Mouse (Mus musculus) midbrain, embryonic 11.5 days (tissue): ENCODE data around the gene St6galnac3. TPM values are rescaled to one million over a fixed set of nuclear protein-coding genes. Genes with fewer than 3 reads are reported as not detected.

Source experiments
- ATAC-seq: fragments of 200-750 bp; cut with Nextera tagmentation; 2 replicates; pipeline ENCODE4 v1.8.0; 2017; ENCODE audit warnings: moderate TSS enrichment, moderate library complexity; ENCODE audit not compliant: low FRiP score
- DNase-seq: peaks from one replicate; pipeline ENCODE4 v3.0.0; 2015; ENCODE audit warnings: low spot score; ENCODE audit errors: missing footprints
- H3K27ac ChIP-seq: fragments of 300-500 bp; sonication (generic); 2 replicates; pipeline ENCODE4 v1.5.1; 2014; ENCODE audit warnings: low read depth, low read length
- H3K27me3 ChIP-seq: fragments of 300-500 bp; sonication (generic); 2 replicates; pipeline ENCODE4 v1.6.1; 2014; ENCODE audit warnings: mild to moderate bottlenecking, low read length, moderate library complexity, mixed read lengths; ENCODE audit not compliant: control insufficient read depth, insufficient read depth
- H3K36me3 ChIP-seq: fragments of 300-500 bp; sonication (generic); 2 replicates; pipeline ENCODE4 v1.6.1; 2014; ENCODE audit warnings: mild to moderate bottlenecking, low read length, moderate library complexity, mixed read lengths; ENCODE audit not compliant: control insufficient read depth, insufficient read depth
- H3K4me1 ChIP-seq: fragments of 300-500 bp; sonication (generic); 2 replicates; pipeline ENCODE4 v1.6.1; 2014; ENCODE audit warnings: low read length; ENCODE audit not compliant: control insufficient read depth, insufficient read depth
- H3K4me2 ChIP-seq: fragments of 300-500 bp; sonication (generic); 2 replicates; pipeline ENCODE4 v1.6.1; 2014; ENCODE audit warnings: mild to moderate bottlenecking, moderate library complexity
- H3K4me3 ChIP-seq: fragments of 300-500 bp; sonication (generic); 2 replicates; pipeline ENCODE4 v1.5.1; 2014; ENCODE audit warnings: low read depth, low read length
- H3K9ac ChIP-seq: fragments of 300-500 bp; sonication (generic); 2 replicates; pipeline ENCODE4 v1.6.1; 2014; ENCODE audit warnings: low read length
- H3K9me3 ChIP-seq: fragments of 300-500 bp; sonication (generic); 2 replicates; pipeline ENCODE4 v1.6.1; 2016; ENCODE audit warnings: low read length; ENCODE audit not compliant: control insufficient read depth
- WGBS: fragments of 180-500 bp; shearing (Covaris S2); extraction: QIAGEN DNeasy Blood & Tissue Kit; methylation state at CpG from one replicate; pipeline ENCODE4 v1.1.7; 2014; 5-methylcytosine and 5-hydroxymethylcytosine counted together
- polyA plus RNA-seq: library from polyadenylated mRNA; unstranded; fragments of >200 nt; fragmentation: Nextera tagmentation; extraction: Ambion mirVana; gene quantifications from 2 replicates; pipeline ENCODE4 v1.2.1, GENCODE M21; 2014

The St6galnac3 gene
- polyA plus RNA-seq, 1 experiment from 2014 or later = 35.7 TPM

DNA sequence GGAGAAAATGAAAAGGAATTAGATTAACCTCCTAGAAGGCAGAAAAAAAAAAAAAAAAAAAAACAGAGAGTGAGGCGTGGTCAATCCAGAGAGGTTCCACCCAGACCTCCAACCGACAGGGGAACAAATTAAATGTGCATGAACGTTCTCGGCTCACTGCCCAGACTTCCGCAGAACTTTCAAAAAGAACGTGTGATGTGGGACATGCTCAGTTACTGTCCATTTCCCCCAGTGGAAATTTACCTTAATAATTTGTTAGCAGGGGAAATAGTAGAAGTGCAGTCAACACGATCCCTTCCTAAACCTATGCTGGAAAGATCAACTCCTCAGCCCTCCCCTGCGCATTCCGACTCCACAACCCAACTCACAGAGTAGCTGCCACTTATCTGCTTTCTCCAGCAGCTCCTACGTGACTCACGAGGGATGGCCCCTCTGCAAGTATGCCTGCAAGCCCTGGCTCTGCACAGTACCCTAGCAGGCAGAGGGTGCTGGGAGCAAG, 35.1 kb downstream of the St6galnac3 start:
- H3K27me3 ChIP-seq = no peaks in the 10 kb centered on the region
- ATAC-seq (no peak), DNase-seq (no peak)
- 66% methylated on average over 11 of the region's 11 CpGs for WGBS
- no peak overlapping the region for H3K4me2 ChIP-seq
- H3K27ac ChIP-seq = no peak overlapping the region
- no peaks in the 10 kb centered on the region for H3K4me1 ChIP-seq
- H3K9ac ChIP-seq = no peak overlapping the region
- no peaks in the 10 kb centered on the region for H3K9me3 ChIP-seq
- no peak overlapping the region for H3K4me3 ChIP-seq
- H3K36me3 ChIP-seq = no peaks in the 10 kb centered on the region

DNA sequence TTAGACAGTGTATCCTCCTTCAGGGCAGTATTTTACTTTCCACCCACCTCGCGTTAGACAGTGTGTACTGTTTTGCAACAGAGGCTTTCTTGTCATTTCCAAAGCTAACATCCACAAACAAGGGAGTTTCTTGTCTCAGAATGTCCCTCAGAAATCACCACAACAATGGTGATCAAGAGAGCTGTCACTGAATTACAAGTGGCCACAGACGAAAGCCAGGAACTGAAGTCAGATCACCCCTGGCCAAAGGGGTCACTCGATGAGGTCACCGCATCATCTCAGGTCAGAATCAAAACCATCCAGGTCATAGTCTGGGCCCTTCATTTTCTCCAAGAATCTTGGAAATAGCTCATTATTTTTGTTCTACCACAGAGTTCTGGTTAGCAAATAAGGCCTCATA, 37.1 kb downstream of the St6galnac3 start:
- Histone ChIP-seq H3K9ac (no peak overlapping the region), H3K27me3 (no peaks in the 10 kb centered on the region), H3K4me2 (no peak overlapping the region), H3K36me3 (no peaks in the 10 kb centered on the region), H3K27ac (no peak overlapping the region), H3K4me3 (no peak overlapping the region), H3K4me1 (no peaks in the 10 kb centered on the region), H3K9me3 (no peaks in the 10 kb centered on the region)
- ATAC-seq = no peak
- 86% methylated on average over 5 of the region's 5 CpGs for WGBS
- no peak for DNase-seq

DNA sequence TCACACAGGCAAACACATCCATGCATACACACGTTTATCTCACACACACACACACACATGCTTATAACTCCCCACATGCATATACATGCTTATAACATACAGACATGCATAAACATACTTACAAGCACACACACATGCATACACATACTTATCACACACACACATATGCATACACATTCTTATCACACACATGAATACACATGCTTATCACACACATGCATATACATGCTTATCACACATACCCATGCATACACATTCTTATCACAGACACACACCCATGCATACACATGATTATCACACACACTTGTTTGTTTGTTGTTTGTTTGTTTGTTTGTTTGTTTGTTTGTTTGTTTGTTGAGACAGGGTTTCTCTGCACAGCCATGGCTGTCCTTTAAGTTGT, 40.1 kb downstream of the St6galnac3 start:
- Histone ChIP-seq H3K4me3 (no peak overlapping the region), H3K27ac (no peak overlapping the region)
- WGBS = 76% methylated on average over 1 of the region's 1 CpGs

DNA sequence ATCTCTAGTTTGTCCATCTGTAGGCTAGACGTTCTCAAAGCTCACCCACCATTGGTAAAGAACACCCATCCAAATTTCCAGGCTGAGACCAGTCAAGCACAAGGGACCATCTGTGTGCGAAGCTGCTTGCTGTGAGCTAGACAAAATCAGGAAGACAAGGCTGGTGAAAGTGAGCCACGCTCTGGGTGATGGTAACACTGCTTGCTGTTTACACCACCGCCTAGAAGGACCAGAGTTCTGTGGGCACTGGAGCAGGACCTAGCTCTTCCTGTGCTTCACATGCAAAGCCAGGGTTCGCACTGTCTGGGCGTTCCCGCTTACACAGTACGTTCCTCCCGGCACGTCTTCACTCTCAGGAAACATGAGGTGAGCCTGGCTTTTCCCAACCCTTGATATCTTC, 42.7 kb downstream of the St6galnac3 start:
- H3K9ac ChIP-seq = no peak overlapping the region
- H3K36me3 ChIP-seq = no peaks in the 10 kb centered on the region
- 90% methylated on average over 10 of the region's 10 CpGs for WGBS
- H3K27ac ChIP-seq = no peak overlapping the region
- H3K4me2 ChIP-seq = no peak overlapping the region
- H3K27me3 ChIP-seq = no peaks in the 10 kb centered on the region
- H3K4me1 ChIP-seq = no peaks in the 10 kb centered on the region; the same call in 1 of the 2 replicates
- ATAC-seq (no peak), DNase-seq (no peak)
- no peaks in the 10 kb centered on the region for H3K9me3 ChIP-seq
- H3K4me3 ChIP-seq = no peak overlapping the region

More for the DNA sequence above, 40.1 kb downstream of the St6galnac3 start:
- ATAC-seq = no peak
- Histone ChIP-seq H3K9me3 (no peaks in the 10 kb centered on the region), H3K36me3 (no peaks in the 10 kb centered on the region), H3K4me2 (no peak overlapping the region), H3K27me3 (no peaks in the 10 kb centered on the region), H3K9ac (no peak overlapping the region), H3K4me1 (no peaks in the 10 kb centered on the region)
- DNase-seq = no peak

DNA sequence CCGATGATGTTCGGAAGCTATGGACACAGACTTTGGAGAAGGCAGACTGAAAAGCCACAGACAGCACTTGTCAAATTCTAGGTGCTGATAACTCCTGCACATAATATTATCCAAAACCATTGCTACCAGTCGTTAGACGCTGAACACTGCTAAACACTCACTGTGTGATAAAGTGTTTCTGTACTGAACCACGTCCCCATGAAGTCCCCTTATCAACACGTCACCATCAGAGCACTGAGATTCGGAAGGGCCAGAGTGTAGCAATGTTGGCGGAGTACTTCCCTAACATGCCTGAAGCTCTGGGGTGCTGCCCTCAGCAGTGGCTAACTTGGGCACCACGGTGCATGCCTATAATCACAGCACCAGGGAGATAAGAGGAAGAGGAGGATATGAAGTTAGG, 43.3 kb downstream of the St6galnac3 start:
- H3K36me3 ChIP-seq = no peaks in the 10 kb centered on the region
- 88% methylated on average over 9 of the region's 9 CpGs for WGBS
- H3K4me3 ChIP-seq = no peak overlapping the region
- H3K4me1 ChIP-seq = peaks cover under 1% of the 10 kb centered on the region
- H3K9ac ChIP-seq = no peak overlapping the region
- H3K27me3 ChIP-seq = no peaks in the 10 kb centered on the region
- H3K4me2 ChIP-seq = no peak overlapping the region
- DNase-seq = peak; percentile 78
- H3K9me3 ChIP-seq = no peaks in the 10 kb centered on the region
- no peak for ATAC-seq
- H3K27ac ChIP-seq = no peak overlapping the region

DNA sequence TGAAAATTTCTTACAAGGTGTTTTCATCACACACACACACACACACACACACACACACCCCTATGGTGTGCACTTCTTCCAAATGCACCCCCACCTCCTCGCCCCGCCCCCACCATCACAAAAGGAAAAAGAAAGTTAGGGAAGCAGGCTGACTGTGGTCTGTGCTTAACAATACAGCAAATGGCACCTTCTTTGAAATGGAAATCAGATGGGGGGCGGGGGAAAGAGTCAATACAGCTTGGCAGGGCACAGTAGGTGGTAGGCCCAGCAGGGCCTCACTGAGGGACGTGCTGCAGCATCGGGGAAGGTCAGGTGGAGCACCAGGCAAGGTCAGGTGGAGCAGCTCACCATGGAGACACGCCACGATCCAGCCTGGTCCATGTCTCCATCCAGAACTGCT, 49.1 kb downstream of the St6galnac3 start:
- DNase-seq (peak; percentile 83), ATAC-seq (peak; percentile 72)
- no peaks in the 10 kb centered on the region for H3K36me3 ChIP-seq
- H3K27me3 ChIP-seq = no peaks in the 10 kb centered on the region
- H3K9me3 ChIP-seq = no peaks in the 10 kb centered on the region
- no peak overlapping the region for H3K27ac ChIP-seq
- H3K4me3 ChIP-seq = no peak overlapping the region
- H3K4me1 ChIP-seq = peaks cover 15% of the 10 kb centered on the region
- H3K4me2 ChIP-seq = peak overlapping the region; percentile 23; the same call in 1 of the 2 replicates
- 3% methylated on average over 7 of the region's 7 CpGs for WGBS
- H3K9ac ChIP-seq = no peak overlapping the region

DNA sequence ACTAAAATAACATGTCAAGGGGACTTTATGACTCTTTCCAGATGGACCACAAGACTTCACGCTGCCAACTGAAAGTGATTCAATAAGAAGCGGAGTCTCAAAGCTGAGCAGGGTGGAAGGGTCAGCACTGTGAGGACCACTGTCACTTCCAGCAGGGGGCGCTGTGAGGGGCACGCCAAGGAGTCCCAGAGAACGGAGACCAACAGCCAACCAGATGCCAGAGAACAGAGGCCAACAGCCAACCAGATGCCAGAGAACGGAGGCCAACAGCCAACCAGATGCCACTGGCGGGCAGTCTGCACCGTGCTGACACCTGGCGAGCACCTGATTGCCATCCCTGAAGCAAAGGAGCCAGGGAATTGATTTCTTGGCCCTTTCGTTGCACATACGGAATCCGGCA, 49.9 kb downstream of the St6galnac3 start:
- no peak overlapping the region for H3K4me3 ChIP-seq
- DNase-seq = peak; percentile 95

DNA sequence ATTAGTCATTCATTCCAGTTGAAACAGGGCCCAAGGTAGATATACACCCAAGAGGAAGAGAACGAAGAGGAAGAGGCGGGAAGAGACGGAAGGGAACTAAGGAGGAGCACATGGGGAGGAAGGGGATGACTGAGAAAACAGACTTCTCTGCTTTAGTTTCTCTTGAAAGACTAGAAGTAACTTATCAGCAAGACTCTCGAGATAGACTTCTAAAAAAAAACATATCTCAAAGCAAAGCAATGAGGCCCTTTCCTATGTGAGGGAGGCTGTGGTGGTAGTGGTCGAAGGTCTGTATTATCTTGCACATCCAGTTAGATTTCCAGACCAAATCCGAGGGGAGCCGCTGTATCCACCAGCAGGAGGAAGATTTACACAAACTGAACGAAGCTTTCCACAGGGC, 50.6 kb downstream of the St6galnac3 start:
- peaks cover 15% of the 10 kb centered on the region for H3K4me1 ChIP-seq
- H3K4me2 ChIP-seq = no peak overlapping the region
- DNase-seq = no peak
- H3K27ac ChIP-seq = no peak overlapping the region
- ATAC-seq = no peak
- H3K9me3 ChIP-seq = no peaks in the 10 kb centered on the region
- WGBS = 87% methylated on average over 8 of the region's 8 CpGs
- no peaks in the 10 kb centered on the region for H3K27me3 ChIP-seq
- no peak overlapping the region for H3K9ac ChIP-seq
- no peak overlapping the region for H3K4me3 ChIP-seq
- no peaks in the 10 kb centered on the region for H3K36me3 ChIP-seq

More for the DNA sequence above, 49.9 kb downstream of the St6galnac3 start:
- 33% methylated on average over 12 of the region's 12 CpGs for WGBS
- no peaks in the 10 kb centered on the region for H3K36me3 ChIP-seq
- H3K9me3 ChIP-seq = no peaks in the 10 kb centered on the region
- peak; percentile 79 for ATAC-seq
- H3K27me3 ChIP-seq = no peaks in the 10 kb centered on the region
- no peak overlapping the region for H3K27ac ChIP-seq
- H3K4me1 ChIP-seq = peaks cover 15% of the 10 kb centered on the region
- H3K9ac ChIP-seq = no peak overlapping the region
- no peak overlapping the region; the same call in 1 of the 2 replicates for H3K4me2 ChIP-seq

DNA sequence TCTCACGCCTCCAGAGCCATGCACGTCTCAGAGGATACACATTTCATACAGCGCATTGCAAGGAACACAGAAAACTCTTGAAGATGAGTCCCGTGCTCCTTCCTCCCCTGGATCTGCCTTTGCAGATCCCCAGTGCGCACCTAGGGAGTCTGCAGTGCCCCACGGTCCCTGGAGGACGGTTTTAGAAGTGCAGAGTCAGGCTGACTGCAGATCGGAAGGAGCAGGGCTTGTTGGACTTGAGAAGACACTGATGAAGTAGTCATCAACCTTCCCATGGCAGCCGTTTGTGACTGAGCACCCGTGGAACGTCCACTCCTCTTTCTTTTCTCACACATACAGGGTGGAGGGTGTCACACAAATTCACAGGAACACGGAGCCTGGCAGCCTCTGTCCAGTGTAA, 51.5 kb downstream of the St6galnac3 start:
- no peak overlapping the region for H3K27ac ChIP-seq

More for the DNA sequence above, 51.5 kb downstream of the St6galnac3 start:
- no peak for ATAC-seq
- 85% methylated on average over 12 of the region's 12 CpGs for WGBS
- Histone ChIP-seq H3K27me3 (no peaks in the 10 kb centered on the region), H3K4me1 (peaks cover 15% of the 10 kb centered on the region), H3K9me3 (no peaks in the 10 kb centered on the region), H3K9ac (no peak overlapping the region), H3K4me2 (no peak overlapping the region), H3K4me3 (no peak overlapping the region), H3K36me3 (no peaks in the 10 kb centered on the region)
- DNase-seq = no peak
